Mouse (Mus musculus): ENCODE results near the gene Rab3gap2.

The Rab3gap2 gene

DNA sequence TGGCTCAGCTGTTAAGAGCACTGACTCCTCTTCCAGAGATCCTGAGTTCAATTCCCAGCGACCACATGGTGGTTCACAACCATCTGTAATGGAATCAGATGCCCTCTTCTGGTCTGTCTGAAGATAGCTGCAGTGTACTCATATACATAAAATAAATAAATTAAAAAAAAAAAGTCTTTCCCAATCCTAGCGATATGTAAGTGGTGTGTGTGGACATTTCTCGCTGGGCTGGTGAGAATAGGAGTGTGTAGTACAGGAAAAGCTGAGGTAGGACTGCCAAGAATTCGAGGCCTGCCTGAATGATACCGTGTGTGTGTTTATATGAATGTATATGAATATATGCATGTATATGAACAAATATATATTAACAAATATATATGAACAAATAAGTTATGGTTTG, 127.4 kb downstream of the Rab3gap2 start:
- DNase-seq (ENCODE audit: low spot score in 2 of 2) = no peak

DNA sequence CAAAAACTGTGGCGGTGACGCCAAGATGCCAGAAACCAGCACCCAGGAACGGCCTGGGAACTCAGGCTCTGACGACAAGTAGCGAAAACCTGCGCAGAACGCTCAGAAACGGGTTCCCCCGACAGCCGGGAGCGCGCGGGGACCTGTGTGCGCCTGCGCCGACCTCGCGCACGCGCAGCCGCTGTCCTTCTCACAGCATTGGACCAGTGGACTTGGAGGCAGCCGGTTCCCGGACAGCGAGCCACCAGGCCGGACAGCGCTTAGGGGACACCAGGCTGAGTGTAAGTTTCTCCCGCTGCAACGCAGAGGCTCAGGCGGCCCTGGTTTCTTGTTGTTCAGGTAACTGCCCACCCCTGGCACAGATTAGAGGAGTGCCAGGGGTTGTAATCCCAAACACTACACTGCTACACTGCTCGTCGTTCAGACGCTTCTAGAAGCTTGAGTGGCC, 128.1 kb downstream of the Rab3gap2 start, which contains the start of gene Bpnt1:
Gene Bpnt1, plus strand, starts transcription at position 167 of the 448 bp plus-strand sequence.
- DNase-seq (ENCODE audit: low spot score in 2 of 2) = peak; percentile 45 to 66

DNA sequence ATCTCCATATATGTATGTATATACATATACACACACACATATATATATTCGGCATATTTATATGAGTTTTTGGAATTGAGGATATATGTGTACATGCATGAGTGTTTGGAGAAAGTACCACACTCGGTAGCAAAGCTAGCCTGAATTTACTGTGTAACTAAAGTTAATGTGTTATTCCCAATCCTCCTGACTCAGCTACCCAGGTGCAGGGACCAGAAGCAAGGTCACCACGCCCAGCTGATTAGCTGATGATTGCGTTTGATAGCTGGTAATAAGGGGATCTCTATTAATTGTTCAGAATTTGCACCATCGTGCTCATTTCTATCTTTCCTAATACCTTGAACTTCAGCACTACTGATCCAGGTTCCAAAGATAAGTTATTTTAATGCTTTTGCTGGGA, 129.7 kb downstream of the Rab3gap2 start:
- no peak for DNase-seq (ENCODE audit: low spot score in 2 of 2)

DNA sequence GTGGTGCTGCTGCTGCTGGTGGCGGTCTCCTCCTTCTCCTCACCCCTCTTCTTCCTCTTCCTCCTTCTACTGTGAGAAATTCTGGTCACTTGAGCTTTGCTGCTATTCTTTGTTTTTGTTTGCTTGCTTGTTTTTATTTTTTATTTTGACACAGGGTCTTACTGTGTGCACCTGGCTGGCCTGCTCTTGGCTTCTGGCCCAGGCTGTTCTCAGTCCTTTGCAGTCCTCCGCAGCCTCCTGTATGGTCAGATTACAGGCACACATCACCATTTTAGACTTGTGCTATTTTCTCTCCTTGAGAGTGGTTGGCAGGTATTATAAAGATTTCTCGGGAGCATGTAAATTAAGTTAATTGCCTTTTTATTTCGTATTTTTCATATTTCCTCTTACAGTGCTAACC, 130.2 kb downstream of the Rab3gap2 start:
- no peak for DNase-seq (ENCODE audit: low spot score in 2 of 2)

DNA sequence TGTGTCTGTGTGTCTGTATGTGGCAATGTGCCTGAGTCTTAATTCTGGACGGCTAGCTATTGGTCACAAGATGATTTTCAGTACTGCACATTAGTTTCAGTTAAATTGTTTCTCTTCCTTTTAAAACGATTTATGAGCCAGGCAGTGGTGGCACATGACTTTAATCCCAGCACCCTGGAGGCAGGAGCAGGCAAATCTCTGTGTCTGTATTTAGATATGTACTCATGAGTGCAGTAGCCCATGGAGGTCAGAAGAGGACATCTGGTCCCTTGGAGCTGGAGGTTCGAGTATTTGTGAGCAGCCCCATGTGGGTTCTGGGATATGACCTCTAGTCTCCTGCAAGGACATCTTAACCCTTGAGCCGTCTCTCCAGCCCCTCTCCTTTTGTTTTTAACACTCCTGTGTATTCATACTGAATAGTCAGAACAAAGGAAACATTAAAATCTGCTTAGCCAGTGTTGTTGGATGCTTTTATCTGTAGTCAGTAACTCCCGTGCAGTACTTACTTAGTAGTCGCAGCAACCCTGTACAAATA, 131.4 kb downstream of the Rab3gap2 start:
- no peak for DNase-seq (ENCODE audit: low spot score in 2 of 2)

All from thymus, postnatal 10 days (tissue).